Mouse (Mus musculus) testis, postnatal 14 days (tissue): ENCODE measurements at regions not wholly inside any gene's neighbourhood (a gene's known extent, or its start where the extent isn't known, plus 50 kb on each side); places are given as distances from the start of the nearest gene placed in this dataset.
A peak's percentile ranks its signal among the peaks of the same experiment; 100 is the strongest.

Source experiments
- DNase-seq: peaks from one replicate; pipeline ENCODE4 v3.0.0; 2021; ENCODE audit warnings: low spot score

GRCm38 (mm10) chr13:42590415-42590814 lies 90.0 kb upstream of the Phactr1 start:
- no peak for DNase-seq

- no peak for DNase-seq
These were observed 87.5 kb upstream of the Phactr1 start for GRCm38 (mm10) chr13:42592945-42593344.

GRCm38 (mm10) chr13:42593488-42594170 lies 86.8 kb upstream of the Phactr1 start:
- DNase-seq, result no peak

GRCm38 (mm10) chr13:42595180-42595579 lies 85.2 kb upstream of the Phactr1 start:
- DNase-seq, result no peak

GRCm38 (mm10) chr13:42597781-42598180 lies 82.6 kb upstream of the Phactr1 start:
- no peak for DNase-seq

- DNase-seq, result no peak
These were observed 77.1 kb upstream of the Phactr1 start for GRCm38 (mm10) chr13:42603308-42603707.

GRCm38 (mm10) chr13:42607735-42608134 lies 72.7 kb upstream of the Phactr1 start:
- no peak for DNase-seq

- no peak for DNase-seq
These were observed 71.5 kb upstream of the Phactr1 start for GRCm38 (mm10) chr13:42608963-42609362.

GRCm38 (mm10) chr13:42613326-42613725 lies 67.1 kb upstream of the Phactr1 start:
- DNase-seq, result peak; percentile 58

- DNase-seq, result no peak
These were observed 64.6 kb upstream of the Phactr1 start for GRCm38 (mm10) chr13:42615826-42616225.

GRCm38 (mm10) chr13:42617225-42617624 lies 63.2 kb upstream of the Phactr1 start:
- no peak for DNase-seq

GRCm38 (mm10) chr13:42617844-42618243 lies 62.6 kb upstream of the Phactr1 start:
- DNase-seq, result no peak

GRCm38 (mm10) chr13:42619555-42620280 lies 60.7 kb upstream of the Phactr1 start:
- DNase-seq, result no peak

- no peak for DNase-seq
These were observed 56.9 kb upstream of the Phactr1 start for GRCm38 (mm10) chr13:42623491-42623890.
